Mouse (Mus musculus): ENCODE measurements around the gene Atp5d.
"Not testable (repeated sequence)": the region's sequence is repeated elsewhere in the genome, so short reads cannot be mapped to it uniquely, and the experiment has no call there.

Gene Atp5d

GRCm38 (mm10) chr10:80165392-80166128 is 27.1 kb downstream of the Atp5d start, which contains the start of gene Cirbp:
Cirbp (plus strand) TSS chr10:80165985.
- in situ Hi-C loops (cut with MseI, MboI) = no loop called here

GRCm38 (mm10) chr10:80166136-80166535 is 27.7 kb downstream of the Atp5d start:
- in situ Hi-C loops (cut with MseI, MboI) = not testable (repeated sequence)

GRCm38 (mm10) chr10:80167460-80168037 is 29.1 kb downstream of the Atp5d start:
- in situ Hi-C loops (cut with MseI, MboI) = no loop called here

- in situ Hi-C loops (cut with MseI, MboI) = no loop called here
Observed at GRCm38 (mm10) chr10:80168038-80168661, 29.7 kb downstream of the Atp5d start.

GRCm38 (mm10) chr10:80169070-80169469 is 30.6 kb downstream of the Atp5d start:
- in situ Hi-C loops (cut with MseI, MboI) = no loop called here

GRCm38 (mm10) chr10:80169651-80170050 is 31.2 kb downstream of the Atp5d start:
- in situ Hi-C loops (cut with MseI, MboI) = no loop called here

GRCm38 (mm10) chr10:80170052-80170451 is 31.6 kb downstream of the Atp5d start:
- in situ Hi-C loops (cut with MseI, MboI) = no loop called here

- in situ Hi-C loops (cut with MseI, MboI) = no loop called here
Observed at GRCm38 (mm10) chr10:80170601-80171021, 32.2 kb downstream of the Atp5d start.

GRCm38 (mm10) chr10:80171252-80171651 is 32.8 kb downstream of the Atp5d start:
- in situ Hi-C loops (cut with MseI, MboI) = no loop called here

GRCm38 (mm10) chr10:80171760-80172526 is 33.5 kb downstream of the Atp5d start:
- in situ Hi-C loops (cut with MseI, MboI) = no loop called here

- in situ Hi-C loops (cut with MseI, MboI) = no loop called here
Observed at GRCm38 (mm10) chr10:80172527-80173292, 34.3 kb downstream of the Atp5d start, which contains the start of gene 1600002K03Rik. 1600002K03Rik (plus strand) TSS chr10:80172944.

- in situ Hi-C loops (cut with MseI, MboI) = no loop called here
Observed at GRCm38 (mm10) chr10:80173358-80173757, 34.9 kb downstream of the Atp5d start.

- in situ Hi-C loops (cut with MseI, MboI) = no loop called here
Observed at GRCm38 (mm10) chr10:80173955-80174640, 35.7 kb downstream of the Atp5d start.

GRCm38 (mm10) chr10:80174705-80175104 is 36.3 kb downstream of the Atp5d start:
- in situ Hi-C loops (cut with MseI, MboI) = loop anchor here in 1 of 2 experiments (5.0 kb wide), 1 partner anchor 73 kb away; the partner anchor contains the start of gene Ndufs7

- in situ Hi-C loops (cut with MseI, MboI) = loop anchor here in 1 of 2 experiments (5.0 kb wide), 1 partner anchor 72 kb away; the partner anchor contains the start of gene Ndufs7
Observed at GRCm38 (mm10) chr10:80175536-80176269, 37.3 kb downstream of the Atp5d start.

GRCm38 (mm10) chr10:80176270-80176834 is 37.9 kb downstream of the Atp5d start:
- in situ Hi-C loops (cut with MseI, MboI) = loop anchor here in 1 of 2 experiments (5.0 kb wide), 1 partner anchor 71 kb away; the partner anchor contains the start of gene Ndufs7

- in situ Hi-C loops (cut with MseI, MboI) = loop anchor here in 1 of 2 experiments (5.0 kb wide), 1 partner anchor 70 kb away; the partner anchor contains the start of gene Ndufs7
Observed at GRCm38 (mm10) chr10:80177441-80178279, 39.2 kb downstream of the Atp5d start.
